In the genomic region with DNA sequence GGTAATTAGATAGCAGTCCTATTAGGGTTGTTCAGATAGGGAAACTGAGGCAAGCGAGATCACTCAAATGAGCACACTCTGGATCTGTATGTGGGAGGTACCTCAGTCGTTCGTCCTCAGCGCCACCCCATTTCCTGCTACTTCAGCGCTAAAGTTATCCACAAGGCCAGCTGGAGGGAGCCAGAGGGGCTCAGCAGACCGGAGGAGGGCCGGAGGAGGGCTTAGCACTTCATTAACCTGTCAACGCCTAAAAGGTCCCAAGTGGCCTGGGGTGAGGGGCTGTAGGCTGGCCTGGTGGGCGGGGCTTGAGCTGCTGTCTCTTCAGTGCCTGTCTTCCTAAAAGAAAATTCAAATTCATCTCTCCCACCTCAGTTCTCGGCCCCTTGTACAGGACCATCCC, we compare ENCODE assay signal across 12 mouse cellular contexts. TPM values are rescaled to one million over a fixed set of nuclear protein-coding genes. Genes with fewer than 3 reads are reported as not detected.
DNase-seq lines count a peak whose midpoint lies in the region; ATAC-seq and TF ChIP-seq lines count a peak whose summit lies in the region.
"Had no signal": no experiment of that assay in that cellular context is flagged by ENCODE, and none has a peak within 500 bp of the region (broad histone marks: within the 10 kb centered on the region; RNA-seq: fewer than 3 reads in every experiment).

No protein-coding gene starts in this region.

- no peak overlapping the region for H3K9ac ChIP-seq in heart, embryonic 15.5 days
- no peak overlapping the region for H3K9ac ChIP-seq in midbrain, embryonic 11.5 days (ENCODE audit: low read length)
- H3K9ac ChIP-seq in midbrain, postnatal 0 days (replicated peaks; ENCODE audit: low read length, poor library complexity, severe bottlenecking): no peak overlapping the region
- H3K9ac ChIP-seq in limb, embryonic 15.5 days: no peak overlapping the region
- no peak overlapping the region for H3K9ac ChIP-seq in neural tube, embryonic 15.5 days (replicated peaks)

- peak; percentile 56; the same call in 1 of the 2 replicates for ATAC-seq in heart, embryonic 15.5 days (replicated peaks; ENCODE audit: insufficient number of reproducible peaks, insufficient read depth, low FRiP score, low read depth)
- ATAC-seq in midbrain, embryonic 11.5 days (ENCODE audit: low FRiP score): no peak
- no peak for ATAC-seq in midbrain, postnatal 0 days (ENCODE audit: low FRiP score)
- no peak for ATAC-seq in limb, embryonic 15.5 days (ENCODE audit: insufficient number of reproducible peaks, low FRiP score, low TSS enrichment, low read depth)
- ATAC-seq in neural tube, embryonic 15.5 days (ENCODE audit: low FRiP score): no peak

- H3K4me3 ChIP-seq in heart, embryonic 15.5 days: peak overlapping the region; percentile 13; the same call in 1 of the 2 replicates
- no peak overlapping the region for H3K4me3 ChIP-seq in midbrain, embryonic 11.5 days (ENCODE audit: low read depth, low read length)
- no peak overlapping the region for H3K4me3 ChIP-seq in midbrain, postnatal 0 days (ENCODE audit: low read depth, low read length)
- H3K4me3 ChIP-seq in limb, embryonic 15.5 days: no peak overlapping the region
- no peak overlapping the region for H3K4me3 ChIP-seq in neural tube, embryonic 15.5 days (replicated peaks)

- no peaks in the 10 kb centered on the region for H3K36me3 ChIP-seq in heart, embryonic 15.5 days
- no peaks in the 10 kb centered on the region for H3K36me3 ChIP-seq in midbrain, embryonic 11.5 days (ENCODE audit: control insufficient read depth, insufficient read depth, low read length)
- no peaks in the 10 kb centered on the region for H3K36me3 ChIP-seq in midbrain, postnatal 0 days (ENCODE audit: insufficient read depth, low read length)
- H3K36me3 ChIP-seq in limb, embryonic 15.5 days: no peaks in the 10 kb centered on the region
- H3K36me3 ChIP-seq in neural tube, embryonic 15.5 days: no peaks in the 10 kb centered on the region

- no peaks in the 10 kb centered on the region for H3K9me3 ChIP-seq in heart, embryonic 15.5 days (replicated peaks)
- no peaks in the 10 kb centered on the region for H3K9me3 ChIP-seq in midbrain, embryonic 11.5 days (ENCODE audit: control insufficient read depth, low read length)
- H3K9me3 ChIP-seq in midbrain, postnatal 0 days (ENCODE audit: low read length): no peaks in the 10 kb centered on the region
- H3K9me3 ChIP-seq in limb, embryonic 15.5 days: no peaks in the 10 kb centered on the region
- no peaks in the 10 kb centered on the region for H3K9me3 ChIP-seq in neural tube, embryonic 15.5 days (replicated peaks)

- peak overlapping the region; percentile 35 for H3K4me2 ChIP-seq in heart, embryonic 15.5 days
- H3K4me2 ChIP-seq in midbrain, embryonic 11.5 days: peak overlapping the region; percentile 6; the same call in 1 of the 2 replicates
- no peak overlapping the region for H3K4me2 ChIP-seq in midbrain, postnatal 0 days (ENCODE audit: low read depth, low read length, poor library complexity, severe bottlenecking)
- H3K4me2 ChIP-seq in limb, embryonic 15.5 days: 0 out of 2 replicates have a peak overlapping the region, but pooled peaks have one; percentile 1
- H3K4me2 ChIP-seq in neural tube, embryonic 15.5 days: peak overlapping the region; percentile 11; the same call in 1 of the 2 replicates

- H3K27me3 ChIP-seq in heart, embryonic 15.5 days: peaks cover 97% of the 10 kb centered on the region
- H3K27me3 ChIP-seq in midbrain, embryonic 11.5 days (ENCODE audit: control insufficient read depth, insufficient read depth, low read length): peaks cover 79% of the 10 kb centered on the region
- peaks cover 73% of the 10 kb centered on the region for H3K27me3 ChIP-seq in midbrain, postnatal 0 days (ENCODE audit: insufficient read depth, low read length)
- H3K27me3 ChIP-seq in limb, embryonic 15.5 days: peaks cover 99% of the 10 kb centered on the region
- peaks cover 97% of the 10 kb centered on the region for H3K27me3 ChIP-seq in neural tube, embryonic 15.5 days (replicated peaks)

- TF ChIP-seq CTCF in midbrain, postnatal 0 days (IDR thresholded peaks at IDR 0.05): no peak

- WGBS in heart, embryonic 15.5 days: 0% methylated on average over 10 of the region's 10 CpGs
- WGBS in midbrain, embryonic 11.5 days: under 1% methylated on average over 10 of the region's 10 CpGs
- 2% methylated on average over 10 of the region's 10 CpGs for WGBS in midbrain, postnatal 0 days
- 0% methylated on average over 10 of the region's 10 CpGs for WGBS in limb, embryonic 15.5 days
- WGBS in neural tube, embryonic 15.5 days: 1% methylated on average over 10 of the region's 10 CpGs

- H3K27ac ChIP-seq in heart, embryonic 15.5 days: no peak overlapping the region
- no peak overlapping the region for H3K27ac ChIP-seq in midbrain, embryonic 11.5 days (ENCODE audit: low read depth, low read length)
- H3K27ac ChIP-seq in midbrain, postnatal 0 days (ENCODE audit: low read depth, low read length): no peak overlapping the region
- no peak overlapping the region for H3K27ac ChIP-seq in limb, embryonic 15.5 days
- H3K27ac ChIP-seq in neural tube, embryonic 15.5 days (replicated peaks): no peak overlapping the region

- peaks cover 19% of the 10 kb centered on the region for H3K4me1 ChIP-seq in heart, embryonic 15.5 days (replicated peaks)
- H3K4me1 ChIP-seq in midbrain, embryonic 11.5 days (ENCODE audit: control insufficient read depth, insufficient read depth, low read length): peaks cover 10% of the 10 kb centered on the region
- H3K4me1 ChIP-seq in midbrain, postnatal 0 days (ENCODE audit: insufficient read depth, low read length): peaks cover 7% of the 10 kb centered on the region; the same call in 1 of the 2 replicates
- peaks cover 20% of the 10 kb centered on the region for H3K4me1 ChIP-seq in limb, embryonic 15.5 days
- peaks cover 22% of the 10 kb centered on the region for H3K4me1 ChIP-seq in neural tube, embryonic 15.5 days

- DNase-seq in heart, adult 9 months (ENCODE audit: low spot score in 2 of 2): no peak
- peak; percentile 91 for DNase-seq in midbrain, embryonic 11.5 days (ENCODE audit: low spot score, missing footprints)
- no peak for DNase-seq in midbrain, postnatal 0 days (ENCODE audit: low spot score)
- no peak for DNase-seq in urinary bladder, postnatal 10 days (ENCODE audit: low spot score)
- no peak for DNase-seq in gastrocnemius, adult 8-10 months (ENCODE audit: low spot score in 2 of 2)
- DNase-seq: kidney, adult 18-20 months; right cerebral cortex, postnatal 14 days had no signal

RNA-seq across cellular contexts. Expression of gene Lhx3, which starts 9.6 kb away (rescaled TPM):
- polyA plus RNA-seq in heart, embryonic 15.5 days (2015; fragmentation: Nextera tagmentation; extraction: Ambion mirVana): not detected in 2 replicates
- 0.10 and 0.30 TPM in 2 replicates for polyA plus RNA-seq in midbrain, embryonic 11.5 days (2014; fragmentation: Nextera tagmentation; extraction: Ambion mirVana)
- 0.38 TPM in 1 of 2 replicates, not detected in the other for total RNA-seq in midbrain, postnatal 0 days (2014; rRNA removed)
- polyA plus RNA-seq in midbrain, postnatal 0 days (2015; fragmentation: Nextera tagmentation; extraction: Ambion mirVana): 0.12 TPM in 1 of 2 replicates, not detected in the other
- polyA plus RNA-seq in limb, embryonic 15.5 days (2015; fragmentation: Nextera tagmentation; extraction: Ambion mirVana): not detected in 2 replicates
- polyA plus RNA-seq in neural tube, embryonic 15.5 days (2015; fragmentation: Nextera tagmentation; extraction: Ambion mirVana): 6.9 and 8.5 TPM in 2 replicates
- total RNA-seq in gastrocnemius, adult 8-10 months (2022): not detected
- total RNA-seq: common myeloid progenitor, adult 5-6 weeks; left cerebral cortex, postnatal 10 days had no signal

RNA-seq across cellular contexts. Expression of gene Qsox2, which starts 38.8 kb away (rescaled TPM):
- 8.8 and 14.3 TPM in 2 replicates for polyA plus RNA-seq in heart, embryonic 15.5 days (2015; fragmentation: Nextera tagmentation; extraction: Ambion mirVana)
- 18.2 and 18.4 TPM in 2 replicates for polyA plus RNA-seq in midbrain, embryonic 11.5 days (2014; fragmentation: Nextera tagmentation; extraction: Ambion mirVana)
- total RNA-seq in midbrain, postnatal 0 days (2014; rRNA removed): 19.2 and 25.6 TPM in 2 replicates
- 8.4 and 9.9 TPM in 2 replicates for polyA plus RNA-seq in midbrain, postnatal 0 days (2015; fragmentation: Nextera tagmentation; extraction: Ambion mirVana)
- 18.2 and 20.7 TPM in 2 replicates for polyA plus RNA-seq in limb, embryonic 15.5 days (2015; fragmentation: Nextera tagmentation; extraction: Ambion mirVana)
- polyA plus RNA-seq in neural tube, embryonic 15.5 days (2015; fragmentation: Nextera tagmentation; extraction: Ambion mirVana): 14.7 and 18.2 TPM in 2 replicates
- 1 to 10 TPM; 3.2 to 4.5 (median 3.3) TPM for total RNA-seq in gastrocnemius, adult 8-10 months (2022)
